Mouse (Mus musculus) heart, adult 2 months (tissue): ENCODE results near the gene Gga3.

Experiments used
- CTCF ChIP-seq: fragments of 200-600 bp; IDR thresholded peaks from 2 replicates; pipeline ENCODE4 v1.8.1; 2022; ENCODE audit warnings: antibody characterized with exemption, mild to moderate bottlenecking, moderate library complexity
- POLR2A ChIP-seq: fragments of 200-500 bp; IDR thresholded peaks from 2 replicates; pipeline ENCODE4 v1.6.1; 2011; ENCODE audit warnings: mild to moderate bottlenecking, low read depth, low read length, control low read depth; ENCODE audit not compliant: insufficient read depth

DNA sequence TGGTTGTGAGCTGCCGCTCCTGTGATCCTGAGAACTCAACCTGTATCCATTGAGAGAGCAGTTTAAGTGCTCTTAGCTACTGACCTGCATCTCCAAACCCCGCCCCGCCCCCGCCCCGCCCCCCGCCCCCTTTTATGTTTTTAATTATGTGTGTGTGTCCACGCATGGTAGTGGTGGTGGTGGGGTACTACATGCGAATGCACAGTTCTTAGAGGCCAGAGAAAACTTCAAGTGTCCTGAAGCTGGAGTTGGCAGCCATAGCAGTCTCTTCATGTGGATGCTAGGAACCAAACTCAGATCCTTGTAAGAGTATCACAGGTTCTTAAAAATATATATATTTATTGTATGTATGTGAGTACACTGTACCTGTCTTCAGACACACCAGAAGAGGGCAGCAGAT is 31.6 kb upstream of the Gga3 start:
- no peak for TF ChIP-seq POLR2A
- no peak for TF ChIP-seq CTCF
